Mouse (Mus musculus): Measurements from ENCODE around the gene Zscan21.
A peak's percentile ranks its signal among the peaks of the same experiment; 100 is the strongest.

DNA sequence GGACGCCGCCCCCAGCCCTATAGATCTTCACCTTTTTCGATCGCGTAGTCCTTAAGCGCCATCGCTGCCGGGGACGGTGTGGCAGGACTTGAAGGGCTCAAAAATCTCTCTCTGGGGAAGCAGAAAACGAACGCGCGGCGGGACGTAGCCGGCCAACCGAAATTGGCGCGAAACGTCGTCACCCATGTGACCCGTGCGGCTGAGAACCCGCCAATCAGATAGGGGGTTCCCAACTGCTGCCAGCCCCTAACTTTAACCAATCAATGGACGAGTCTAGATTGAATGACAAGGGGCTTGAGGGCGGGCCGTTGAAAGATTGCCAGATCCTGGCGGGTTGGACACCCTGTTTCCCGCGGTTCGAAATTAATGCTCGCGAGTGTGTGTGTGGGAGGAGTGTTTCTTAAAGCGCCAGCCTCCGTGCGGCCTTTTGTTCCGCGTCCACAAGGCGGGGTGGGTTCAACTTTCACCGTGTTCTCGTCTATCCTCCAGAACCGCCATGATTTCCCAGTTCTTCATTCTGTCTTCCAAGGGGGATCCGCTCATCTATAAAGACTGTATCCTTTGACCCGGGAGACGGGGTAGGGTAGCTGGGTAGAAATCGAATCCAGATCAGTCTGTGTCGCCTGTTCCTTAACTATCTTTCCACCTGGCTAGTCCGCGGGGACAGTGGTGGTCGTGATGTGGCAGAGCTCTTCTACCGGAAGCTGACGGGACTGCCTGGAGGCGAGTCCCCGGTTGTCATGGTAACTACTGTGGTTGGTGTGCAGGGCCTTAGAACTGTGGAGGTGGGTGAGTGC lies 55.2 kb downstream of the Zscan21 start, which contains the start of the genes Ap4m1 and Mcm7:
- TF ChIP-seq POLR2A (IDR thresholded peaks at IDR 0.05; ENCODE audit: low read depth, low read length) = peak; percentile 62
- no peak for TF ChIP-seq CTCF (IDR thresholded peaks at IDR 0.05; ENCODE audit: borderline replicate concordance, insufficient read depth, low read length)

Data from embryonic fibroblast, embryonic 13.5 days (primary cell).